Mouse (Mus musculus): Measurements from ENCODE around the gene Plekhj1. TPM values are rescaled to one million over a fixed set of nuclear protein-coding genes. Genes with fewer than 3 reads are reported as not detected.

The Plekhj1 gene
- polyA plus RNA-seq, 1 experiment from 2014 or later: 119 TPM

GRCm38 (mm10) chr10:80807057-80807627, 8.7 kb upstream of the Plekhj1 start:
- Histone ChIP-seq H3K4me3 (ENCODE audit: low read depth, low read length) (peak overlapping the region; percentile 44), H3K27me3 (ENCODE audit: control insufficient read depth, insufficient read depth, low read length) (peaks cover 5% of the 10 kb centered on the region), H3K27ac (replicated peaks; ENCODE audit: low read depth, low read length) (0 out of 2 replicates have a peak overlapping the region, but pooled peaks have one; percentile 13), H3K9ac (replicated peaks; ENCODE audit: low read length) (peak overlapping the region; percentile 74), H3K9me3 (replicated peaks; ENCODE audit: control insufficient read depth, low read length) (no peaks in the 10 kb centered on the region), H3K4me1 (ENCODE audit: control insufficient read depth, insufficient read depth, low read length) (peaks cover 11% of the 10 kb centered on the region), H3K36me3 (replicated peaks; ENCODE audit: control insufficient read depth, insufficient read depth, low read depth, low read length) (peaks cover 17% of the 10 kb centered on the region), H3K4me2 (ENCODE audit: low read depth, low read length) (peak overlapping the region; percentile 99)
- ATAC-seq (replicated peaks; ENCODE audit: insufficient number of reproducible peaks, low FRiP score, low TSS enrichment, low read depth): peak; percentile 51
- under 1% methylated on average over 55 of the region's 58 CpGs for WGBS
- DNase-seq (ENCODE audit: low spot score): peak; percentile 82

GRCm38 (mm10) chr10:80806341-80807056, 8.1 kb upstream of the Plekhj1 start:
- no peak for DNase-seq (ENCODE audit: low spot score)
- Histone ChIP-seq H3K4me3 (ENCODE audit: low read depth, low read length) (peak overlapping the region; percentile 44), H3K4me2 (ENCODE audit: low read depth, low read length) (peak overlapping the region; percentile 99), H3K9ac (replicated peaks; ENCODE audit: low read length) (peak overlapping the region; percentile 74), H3K4me1 (ENCODE audit: control insufficient read depth, insufficient read depth, low read length) (peaks cover 11% of the 10 kb centered on the region), H3K36me3 (replicated peaks; ENCODE audit: control insufficient read depth, insufficient read depth, low read depth, low read length) (peaks cover 20% of the 10 kb centered on the region), H3K27me3 (ENCODE audit: control insufficient read depth, insufficient read depth, low read length) (peaks cover 5% of the 10 kb centered on the region), H3K27ac (replicated peaks; ENCODE audit: low read depth, low read length) (no peak overlapping the region), H3K9me3 (replicated peaks; ENCODE audit: control insufficient read depth, low read length) (no peaks in the 10 kb centered on the region)
- no peak; the same call in 1 of the 2 replicates for ATAC-seq (replicated peaks; ENCODE audit: insufficient number of reproducible peaks, low FRiP score, low TSS enrichment, low read depth)
- WGBS: 43% methylated on average over 34 of the region's 34 CpGs

- WGBS: 20% methylated on average over 3 of the region's 3 CpGs
- H3K4me3 ChIP-seq (ENCODE audit: low read depth, low read length): no peak overlapping the region
- H3K4me1 ChIP-seq (ENCODE audit: control insufficient read depth, insufficient read depth, low read length): peaks cover 11% of the 10 kb centered on the region
- H3K27ac ChIP-seq (replicated peaks; ENCODE audit: low read depth, low read length): no peak overlapping the region
- peak; percentile 74 for DNase-seq (ENCODE audit: low spot score)
- H3K9ac ChIP-seq (replicated peaks; ENCODE audit: low read length): no peak overlapping the region
- no peaks in the 10 kb centered on the region for H3K9me3 ChIP-seq (replicated peaks; ENCODE audit: control insufficient read depth, low read length)
- ATAC-seq (replicated peaks; ENCODE audit: insufficient number of reproducible peaks, low FRiP score, low TSS enrichment, low read depth): peak; percentile 13; the same call in 1 of the 2 replicates
- no peak overlapping the region for H3K4me2 ChIP-seq (ENCODE audit: low read depth, low read length)
- peaks cover 20% of the 10 kb centered on the region for H3K36me3 ChIP-seq (replicated peaks; ENCODE audit: control insufficient read depth, insufficient read depth, low read depth, low read length)
- peaks cover 5% of the 10 kb centered on the region for H3K27me3 ChIP-seq (ENCODE audit: control insufficient read depth, insufficient read depth, low read length)
Observed at GRCm38 (mm10) chr10:80805925-80806324, 7.5 kb upstream of the Plekhj1 start.

GRCm38 (mm10) chr10:80805322-80805721, 6.9 kb upstream of the Plekhj1 start:
- WGBS: 78% methylated on average over 5 of the region's 5 CpGs
- H3K4me2 ChIP-seq (ENCODE audit: low read depth, low read length): no peak overlapping the region
- H3K9ac ChIP-seq (replicated peaks; ENCODE audit: low read length): no peak overlapping the region
- peaks cover 11% of the 10 kb centered on the region for H3K4me1 ChIP-seq (ENCODE audit: control insufficient read depth, insufficient read depth, low read length)
- H3K9me3 ChIP-seq (replicated peaks; ENCODE audit: control insufficient read depth, low read length): no peaks in the 10 kb centered on the region
- no peak overlapping the region for H3K27ac ChIP-seq (replicated peaks; ENCODE audit: low read depth, low read length)
- peaks cover 5% of the 10 kb centered on the region for H3K27me3 ChIP-seq (ENCODE audit: control insufficient read depth, insufficient read depth, low read length)
- peaks cover 20% of the 10 kb centered on the region for H3K36me3 ChIP-seq (replicated peaks; ENCODE audit: control insufficient read depth, insufficient read depth, low read depth, low read length)
- H3K4me3 ChIP-seq (ENCODE audit: low read depth, low read length): no peak overlapping the region
- DNase-seq (ENCODE audit: low spot score) (no peak), ATAC-seq (replicated peaks; ENCODE audit: insufficient number of reproducible peaks, low FRiP score, low TSS enrichment, low read depth) (no peak)

GRCm38 (mm10) chr10:80804916-80805315, 6.5 kb upstream of the Plekhj1 start, which contains the start of gene Amh:
Gene Amh (plus strand): TSS chr10:80805243.
- WGBS: 64% methylated on average over 6 of the region's 6 CpGs
- Histone ChIP-seq H3K27ac (replicated peaks; ENCODE audit: low read depth, low read length) (no peak within 1 kb of the TSS), H3K9me3 (replicated peaks; ENCODE audit: control insufficient read depth, low read length) (no peaks in the 10 kb centered on the region), H3K36me3 (replicated peaks; ENCODE audit: control insufficient read depth, insufficient read depth, low read depth, low read length) (peaks cover 20% of the 10 kb centered on the region), H3K4me1 (ENCODE audit: control insufficient read depth, insufficient read depth, low read length) (peaks cover 11% of the 10 kb centered on the region), H3K4me2 (ENCODE audit: low read depth, low read length) (no peak within 1 kb of the TSS), H3K4me3 (ENCODE audit: low read depth, low read length) (no peak within 1 kb of the TSS), H3K9ac (replicated peaks; ENCODE audit: low read length) (no peak within 1 kb of the TSS), H3K27me3 (ENCODE audit: control insufficient read depth, insufficient read depth, low read length) (peaks cover 5% of the 10 kb centered on the region)
- no peak for ATAC-seq (replicated peaks; ENCODE audit: insufficient number of reproducible peaks, low FRiP score, low TSS enrichment, low read depth)
- DNase-seq (ENCODE audit: low spot score): no peak

- no peak overlapping the region for H3K4me2 ChIP-seq (ENCODE audit: low read depth, low read length)
- ATAC-seq (replicated peaks; ENCODE audit: insufficient number of reproducible peaks, low FRiP score, low TSS enrichment, low read depth) (no peak), DNase-seq (ENCODE audit: low spot score) (no peak)
- H3K4me1 ChIP-seq (ENCODE audit: control insufficient read depth, insufficient read depth, low read length): peaks cover 11% of the 10 kb centered on the region
- WGBS: 100% methylated on average over 2 of the region's 2 CpGs
- no peak overlapping the region for H3K27ac ChIP-seq (replicated peaks; ENCODE audit: low read depth, low read length)
- H3K4me3 ChIP-seq (ENCODE audit: low read depth, low read length): no peak overlapping the region
- H3K9ac ChIP-seq (replicated peaks; ENCODE audit: low read length): no peak overlapping the region
- H3K36me3 ChIP-seq (replicated peaks; ENCODE audit: control insufficient read depth, insufficient read depth, low read depth, low read length): peaks cover 20% of the 10 kb centered on the region
- no peaks in the 10 kb centered on the region for H3K9me3 ChIP-seq (replicated peaks; ENCODE audit: control insufficient read depth, low read length)
- H3K27me3 ChIP-seq (ENCODE audit: control insufficient read depth, insufficient read depth, low read length): peaks cover 5% of the 10 kb centered on the region
Observed at GRCm38 (mm10) chr10:80804340-80804739, 5.9 kb upstream of the Plekhj1 start.

- no peak overlapping the region for H3K4me2 ChIP-seq (ENCODE audit: low read depth, low read length)
- H3K27me3 ChIP-seq (ENCODE audit: control insufficient read depth, insufficient read depth, low read length): peaks cover 2% of the 10 kb centered on the region; the same call in 1 of the 2 replicates
- WGBS: 97% methylated on average over 3 of the region's 3 CpGs
- H3K36me3 ChIP-seq (replicated peaks; ENCODE audit: control insufficient read depth, insufficient read depth, low read depth, low read length): peaks cover 20% of the 10 kb centered on the region
- no peak overlapping the region for H3K27ac ChIP-seq (replicated peaks; ENCODE audit: low read depth, low read length)
- peaks cover 9% of the 10 kb centered on the region for H3K4me1 ChIP-seq (ENCODE audit: control insufficient read depth, insufficient read depth, low read length)
- ATAC-seq (replicated peaks; ENCODE audit: insufficient number of reproducible peaks, low FRiP score, low TSS enrichment, low read depth): no peak
- H3K9ac ChIP-seq (replicated peaks; ENCODE audit: low read length): no peak overlapping the region
- DNase-seq (ENCODE audit: low spot score): no peak
- H3K4me3 ChIP-seq (ENCODE audit: low read depth, low read length): no peak overlapping the region
- no peaks in the 10 kb centered on the region for H3K9me3 ChIP-seq (replicated peaks; ENCODE audit: control insufficient read depth, low read length)
Observed at GRCm38 (mm10) chr10:80802996-80803395, 4.6 kb upstream of the Plekhj1 start.
